Mouse (Mus musculus) spleen, adult 2 months (tissue): ENCODE measurements around the gene Slc46a2.

Experiments used
- CTCF ChIP-seq: fragments of 200-500 bp; IDR thresholded peaks from 2 replicates; pipeline ENCODE4 v1.5.1; 2011; ENCODE audit warnings: mild to moderate bottlenecking, inconsistent platforms; ENCODE audit not compliant: insufficient read depth, insufficient read length, insufficient replicate concordance; ENCODE audit errors: extremely low read depth
- POLR2A ChIP-seq: fragments of 200-500 bp; IDR thresholded peaks from 2 replicates; pipeline ENCODE4 v1.6.1; 2011; ENCODE audit warnings: low read depth, low read length, inconsistent platforms

DNA sequence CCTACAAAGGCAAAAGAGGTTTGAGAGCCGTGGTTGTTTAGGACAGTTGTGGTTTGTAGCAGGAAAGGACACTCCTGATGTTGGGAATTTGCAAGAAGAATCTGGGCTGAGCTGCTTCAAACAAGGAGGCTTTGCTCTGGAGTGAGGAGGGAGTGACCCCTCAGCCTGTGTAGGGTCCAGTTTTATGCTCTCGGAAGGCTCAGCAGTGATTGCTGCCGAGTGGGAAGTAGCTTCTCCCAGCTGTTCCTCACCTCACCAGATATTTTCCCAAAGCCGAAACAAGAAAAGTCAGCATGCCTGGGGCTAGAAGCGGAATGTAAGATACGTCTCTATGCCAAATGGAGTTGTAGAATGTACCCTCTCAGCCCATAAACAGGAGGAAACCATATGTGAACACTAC lies 13.0 kb downstream of the Slc46a2 start:
- TF ChIP-seq CTCF (no peak), POLR2A (no peak)
